Mouse (Mus musculus): ENCODE measurements at regions not wholly inside any gene's neighbourhood (a gene's known extent, or its start where the extent isn't known, plus 50 kb on each side); places are given as distances from the start of the nearest gene placed in this dataset.

GRCm38 (mm10) chr10:8088737-8089136, 132.7 kb upstream of the Tab2 start:
- TF ChIP-seq CTCF (IDR thresholded peaks at IDR 0.05; ENCODE audit: low read depth) (no peak), EP300 (optimal IDR thresholded peaks at IDR 0.05) (no peak)

All from stomach, postnatal 0 days (tissue).